Comparison of ENCODE assay signal across 20 mouse cellular contexts in genomic region chr12:98615746-98616145, GRCm38 (mm10). TPM values are rescaled to one million over a fixed set of nuclear protein-coding genes. Genes with fewer than 3 reads are reported as not detected.
A peak's percentile ranks its signal among the peaks of the same experiment; 100 is the strongest.
DNase-seq lines count a peak whose midpoint lies in the region; ATAC-seq lines count a peak whose summit lies in the region.
"Had no signal": no experiment of that assay in that cellular context is flagged by ENCODE, and none has a peak within 500 bp of the region (broad histone marks: within the 10 kb centered on the region; RNA-seq: fewer than 3 reads in every experiment).

No protein-coding gene starts in this region.

- H3K36me3 ChIP-seq in hindbrain, embryonic 16.5 days (ENCODE audit: control insufficient read depth, insufficient read depth, low read length): no peaks in the 10 kb centered on the region
- no peaks in the 10 kb centered on the region for H3K36me3 ChIP-seq in hindbrain, embryonic 14.5 days (replicated peaks; ENCODE audit: control insufficient read depth, insufficient read depth)
- H3K36me3 ChIP-seq: heart, embryonic 10.5 days; intestine, embryonic 15.5 days; limb, embryonic 13.5 days; liver, embryonic 15.5 days had no signal

- ATAC-seq in hindbrain, embryonic 16.5 days: peak; percentile 77
- ATAC-seq in hindbrain, embryonic 14.5 days (ENCODE audit: low FRiP score): no peak
- ATAC-seq in CD4-positive, CD25-positive, alpha-beta regulatory T cell, adult 4 months: peak; percentile 62
- peak; percentile 42; the same call in 1 of the 2 replicates for ATAC-seq in megakaryocyte progenitor cell, adult 5-6 weeks (replicated peaks; ENCODE audit: poor library complexity)
- no peak for ATAC-seq in megakaryocyte-erythroid progenitor cell, adult 5-6 weeks (replicated peaks; ENCODE audit: low FRiP score, low TSS enrichment, poor library complexity, severe bottlenecking)
- ATAC-seq: intestine, embryonic 15.5 days had no signal

- no peak for DNase-seq in hindbrain, embryonic 14.5 days (ENCODE audit: low spot score)
- peak; percentile 58 for DNase-seq in A20 (ENCODE audit: low read depth, low spot score)
- DNase-seq in left cerebral cortex, postnatal 14 days (ENCODE audit: low spot score in 2 of 2): no peak
- no peak for DNase-seq in gastrocnemius, postnatal 4 days (ENCODE audit: low spot score in 2 of 2)
- DNase-seq: cerebellum, postnatal 14 days; gastrocnemius, postnatal 14 days; heart, postnatal 14 days; lung, postnatal 10 days; right cerebral cortex, postnatal 25 days; thymus, postnatal 14 days had no signal

- H3K4me1 ChIP-seq in hindbrain, embryonic 16.5 days (ENCODE audit: control insufficient read depth, insufficient read depth, low read depth, low read length): no peaks in the 10 kb centered on the region; the same call in 1 of the 2 replicates
- H3K4me1 ChIP-seq in hindbrain, embryonic 14.5 days (replicated peaks; ENCODE audit: control insufficient read depth, insufficient read depth, low read length): no peaks in the 10 kb centered on the region; the same call in 1 of the 2 replicates
- H3K4me1 ChIP-seq: heart, embryonic 10.5 days; intestine, embryonic 15.5 days; liver, embryonic 15.5 days had no signal

- intact Hi-C loops in left cerebral cortex, postnatal 14 days (cut with DNase I): no loop called here

- H3K4me2 ChIP-seq in hindbrain, embryonic 16.5 days (ENCODE audit: low read length): no peak overlapping the region
- no peak overlapping the region for H3K4me2 ChIP-seq in hindbrain, embryonic 14.5 days (replicated peaks)
- H3K4me2 ChIP-seq: intestine, embryonic 15.5 days; limb, embryonic 13.5 days; liver, embryonic 15.5 days had no signal

- H3K9me3 ChIP-seq in hindbrain, embryonic 16.5 days (ENCODE audit: control insufficient read depth, low read length): no peaks in the 10 kb centered on the region
- H3K9me3 ChIP-seq in hindbrain, embryonic 14.5 days (ENCODE audit: control insufficient read depth, low read length): no peaks in the 10 kb centered on the region
- H3K9me3 ChIP-seq: heart, embryonic 10.5 days; intestine, embryonic 15.5 days; limb, embryonic 13.5 days; liver, embryonic 15.5 days had no signal

- H3K27ac ChIP-seq in hindbrain, embryonic 16.5 days (ENCODE audit: low read depth, low read length): no peak overlapping the region
- H3K27ac ChIP-seq in hindbrain, embryonic 14.5 days: no peak overlapping the region
- H3K27ac ChIP-seq: heart, embryonic 10.5 days; intestine, embryonic 15.5 days; layer of hippocampus, adult 2 months; limb, embryonic 13.5 days; liver, embryonic 15.5 days; stomach, postnatal 0 days had no signal

- 28% methylated on average over 5 of the region's 5 CpGs for WGBS in hindbrain, embryonic 16.5 days
- WGBS in hindbrain, embryonic 14.5 days: 40% methylated on average over 5 of the region's 5 CpGs

- no peak overlapping the region for H3K4me3 ChIP-seq in hindbrain, embryonic 16.5 days (ENCODE audit: low read length)
- no peak overlapping the region for H3K4me3 ChIP-seq in hindbrain, embryonic 14.5 days (replicated peaks; ENCODE audit: low read length)
- H3K4me3 ChIP-seq: heart, embryonic 10.5 days; intestine, embryonic 15.5 days; layer of hippocampus, adult 2 months; limb, embryonic 13.5 days; liver, embryonic 15.5 days had no signal

- H3K9ac ChIP-seq in hindbrain, embryonic 16.5 days (ENCODE audit: low read depth, low read length): no peak overlapping the region
- H3K9ac ChIP-seq in hindbrain, embryonic 14.5 days: no peak overlapping the region
- H3K9ac ChIP-seq: intestine, embryonic 15.5 days; limb, embryonic 13.5 days; liver, embryonic 15.5 days had no signal

- H3K27me3 ChIP-seq in hindbrain, embryonic 16.5 days (replicated peaks; ENCODE audit: control insufficient read depth, insufficient read depth, low read length): no peaks in the 10 kb centered on the region
- no peaks in the 10 kb centered on the region for H3K27me3 ChIP-seq in hindbrain, embryonic 14.5 days (ENCODE audit: control insufficient read depth, insufficient read depth, low read length)
- H3K27me3 ChIP-seq: intestine, embryonic 15.5 days; limb, embryonic 13.5 days; liver, embryonic 15.5 days had no signal

RNA-seq across cellular contexts. Expression of gene Spata7, which starts 12.2 kb away (rescaled TPM):
- polyA plus RNA-seq in hindbrain, embryonic 16.5 days (2015; fragmentation: Nextera tagmentation; extraction: Ambion mirVana): 30.9 and 35.9 TPM in 2 replicates
- polyA plus RNA-seq in hindbrain, embryonic 14.5 days (2014; fragmentation: Nextera tagmentation; extraction: Ambion mirVana): 29.3 and 29.9 TPM in 2 replicates
- polyA plus RNA-seq in CD4-positive, CD25-positive, alpha-beta regulatory T cell, adult 4 months (2017; shearing (Covaris generic)): 1 to 10 TPM in 1 of 2 experiments, under 1 TPM in 1; 0.74 to 1.4 TPM
- total RNA-seq in megakaryocyte progenitor cell, adult 5-6 weeks (2015): 7.0 and 9.5 TPM in 2 replicates
- 5.7 and 6.6 TPM in 2 replicates for total RNA-seq in megakaryocyte progenitor cell, adult 5-6 weeks (2017)
- total RNA-seq in left cerebral cortex, postnatal 14 days (2021): 10 to 100 TPM; 32.6 to 32.8 TPM
- 1 to 10 TPM; 6.0 to 7.0 TPM for total RNA-seq in gastrocnemius, postnatal 4 days (2021)
- total RNA-seq in megakaryocyte-erythroid progenitor cell, adult 5-6 weeks (2014; fragmentation: Nextera tagmentation): 8.7 and 21.2 TPM in 2 replicates
- 8.5 and 14.3 TPM in 2 replicates for total RNA-seq in megakaryocyte-erythroid progenitor cell, adult 5-6 weeks (2017)

RNA-seq across cellular contexts. Expression of gene Kcnk10, which starts 37.6 kb away (rescaled TPM):
- 33.9 and 35.0 TPM in 2 replicates for polyA plus RNA-seq in hindbrain, embryonic 16.5 days (2015; fragmentation: Nextera tagmentation; extraction: Ambion mirVana)
- polyA plus RNA-seq in hindbrain, embryonic 14.5 days (2014; fragmentation: Nextera tagmentation; extraction: Ambion mirVana): 39.7 and 48.1 TPM in 2 replicates
- under 1 TPM in 1 of 2 experiments, not detected in 1; 0.23 TPM for polyA plus RNA-seq in CD4-positive, CD25-positive, alpha-beta regulatory T cell, adult 4 months (2017; shearing (Covaris generic))
- not detected in 2 replicates for total RNA-seq in megakaryocyte progenitor cell, adult 5-6 weeks (2015)
- total RNA-seq in megakaryocyte progenitor cell, adult 5-6 weeks (2017): not detected in 2 replicates
- 10 to 100 TPM; 22.8 to 26.2 TPM for total RNA-seq in left cerebral cortex, postnatal 14 days (2021)
- total RNA-seq in gastrocnemius, postnatal 4 days (2021): under 1 TPM; 0.18 to 0.25 TPM
- not detected in 2 replicates for total RNA-seq in megakaryocyte-erythroid progenitor cell, adult 5-6 weeks (2014; fragmentation: Nextera tagmentation)
- not detected in 2 replicates for total RNA-seq in megakaryocyte-erythroid progenitor cell, adult 5-6 weeks (2017)
- total RNA-seq: heart, postnatal 14 days had no signal

Comparison
In these comparisons a context has a peak if more than half of its experiments do, and no peak if none do; other contexts are left out.
1. ATAC-seq: peak in hindbrain, embryonic 16.5 days (single experiment), CD4-positive, CD25-positive, alpha-beta regulatory T cell, adult 4 months (single experiment) and megakaryocyte progenitor cell, adult 5-6 weeks (single experiment); none in hindbrain, embryonic 14.5 days (single experiment) and megakaryocyte-erythroid progenitor cell, adult 5-6 weeks (single experiment).
2. RNA of gene Kcnk10, which starts 37.6 kb away (total RNA-seq): 22.8 to 26.2 TPM in left cerebral cortex, postnatal 14 days; 0.18 to 0.25 TPM in gastrocnemius, postnatal 4 days, not detected in megakaryocyte progenitor cell, adult 5-6 weeks and not detected in megakaryocyte-erythroid progenitor cell, adult 5-6 weeks; every median in the first group is over 10 times any median in the second.